Mouse (Mus musculus): ENCODE measurements at regions not wholly inside any gene's neighbourhood (a gene's known extent, or its start where the extent isn't known, plus 50 kb on each side); places are given as distances from the start of the nearest gene placed in this dataset.

DNA sequence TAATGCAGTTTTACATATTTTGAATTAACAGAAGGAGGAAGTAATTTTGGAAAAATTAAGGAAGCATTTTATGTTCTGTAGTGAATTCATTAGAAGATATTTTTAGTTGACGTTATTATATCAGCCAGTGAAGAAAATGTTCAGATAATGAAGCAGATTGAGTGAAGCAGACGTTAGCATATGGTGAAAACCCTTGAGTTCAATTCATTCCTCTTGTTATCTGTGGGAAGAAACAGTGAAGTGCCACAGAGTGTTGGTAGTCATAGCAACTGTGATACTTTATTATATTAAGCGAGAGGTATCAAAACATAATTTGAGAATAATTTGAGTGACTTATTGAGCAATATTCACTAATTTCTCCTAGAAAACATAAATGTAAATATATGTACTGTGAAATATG, 796.9 kb downstream of the Slitrk6 start:
- TF ChIP-seq CTCF (IDR thresholded peaks at IDR 0.05; ENCODE audit: borderline replicate concordance, insufficient read depth, low read depth, low read length) (no peak), POLR2A (IDR thresholded peaks at IDR 0.05; ENCODE audit: borderline replicate concordance, insufficient read depth, low read length) (no peak)
